Mouse (Mus musculus): ENCODE data around the gene Gm4787.
"Not testable (repeated sequence)": the region's sequence is repeated elsewhere in the genome, so short reads cannot be mapped to it uniquely, and the experiment has no call there.

Gene Gm4787

DNA sequence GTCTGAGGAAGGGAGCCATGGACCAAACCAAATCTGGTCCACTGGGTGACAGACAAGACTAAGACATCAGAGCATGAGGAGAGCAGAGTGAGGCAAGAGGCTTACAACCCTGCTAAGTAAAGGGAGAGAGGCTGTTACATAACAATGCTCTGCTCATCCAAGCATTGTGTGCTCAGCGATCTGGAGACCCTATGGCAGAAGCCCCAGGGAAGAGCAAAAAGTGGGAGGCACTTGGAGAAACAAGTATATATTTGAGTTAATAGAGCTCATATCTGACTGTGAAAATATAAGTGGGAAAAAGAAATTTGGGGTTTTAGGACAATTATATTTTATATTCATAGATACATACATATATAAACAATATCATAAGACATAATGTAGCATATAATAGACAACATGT, at the start of gene Gm4787:
Gm4787 (minus strand) TSS at position 101 of the 400 bp plus-strand sequence.
- DNase-seq, result not testable (repeated sequence)

DNA sequence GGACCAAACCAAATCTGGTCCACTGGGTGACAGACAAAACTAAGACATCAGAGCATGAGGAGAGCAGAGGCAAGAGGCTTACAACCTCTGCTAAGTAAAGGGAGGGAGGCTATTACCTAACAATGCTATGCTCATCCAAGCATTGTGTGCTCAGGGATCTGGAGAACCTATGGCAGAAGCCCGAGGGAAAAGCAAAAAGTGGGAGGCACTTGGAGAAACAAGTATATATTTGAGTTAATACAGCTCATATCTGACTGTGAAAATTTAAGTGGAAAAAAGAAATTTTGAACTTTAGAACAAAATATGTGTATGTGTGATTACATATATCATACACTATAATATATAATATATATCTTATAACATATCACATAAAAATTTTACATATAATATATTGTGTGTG, 42.6 kb upstream of the Gm4787 start, which contains the start of gene Adam4:
Adam4 (minus strand) TSS at position 101 of the 400 bp plus-strand sequence.
- DNase-seq, result no peak

DNA sequence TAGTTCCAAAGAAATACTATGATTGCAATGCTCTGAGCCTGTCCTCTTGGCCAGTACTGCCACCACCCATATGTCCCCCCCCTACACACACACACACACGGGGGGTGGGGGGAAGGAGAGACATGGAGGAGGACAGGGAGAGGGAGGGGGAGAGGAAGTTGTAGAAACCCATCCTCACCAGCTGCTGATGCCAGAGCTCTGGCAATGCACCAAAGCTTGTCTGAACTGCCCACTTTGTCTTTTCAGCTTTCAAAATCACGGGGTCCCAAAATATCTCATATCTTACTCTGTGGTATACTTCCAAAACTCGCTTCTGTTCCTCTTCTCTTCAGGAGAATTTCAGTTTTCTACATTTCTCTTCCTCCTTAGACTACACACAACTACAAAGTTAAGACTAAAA, 33.9 kb upstream of the Gm4787 start:
- DNase-seq, result no peak

DNA sequence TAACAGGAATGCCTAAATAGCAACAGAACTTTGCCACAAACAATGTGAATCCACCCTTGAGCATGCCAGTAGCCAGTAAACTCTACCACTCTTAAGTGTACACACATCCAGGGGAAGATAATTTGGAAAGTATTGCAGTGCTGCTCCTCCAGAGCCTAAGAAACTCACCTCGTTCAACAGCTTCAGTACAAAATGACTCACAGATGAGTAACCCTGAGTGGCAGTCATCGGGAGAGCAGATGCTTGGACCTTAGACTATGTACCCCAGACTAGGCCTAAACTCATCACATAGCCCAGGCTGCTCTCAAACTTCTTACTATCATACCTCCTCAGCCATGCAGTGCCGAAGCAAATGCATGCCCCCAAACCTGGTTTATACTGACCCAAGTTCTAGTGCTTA, 29.7 kb upstream of the Gm4787 start:
- DNase-seq, result no peak

DNA sequence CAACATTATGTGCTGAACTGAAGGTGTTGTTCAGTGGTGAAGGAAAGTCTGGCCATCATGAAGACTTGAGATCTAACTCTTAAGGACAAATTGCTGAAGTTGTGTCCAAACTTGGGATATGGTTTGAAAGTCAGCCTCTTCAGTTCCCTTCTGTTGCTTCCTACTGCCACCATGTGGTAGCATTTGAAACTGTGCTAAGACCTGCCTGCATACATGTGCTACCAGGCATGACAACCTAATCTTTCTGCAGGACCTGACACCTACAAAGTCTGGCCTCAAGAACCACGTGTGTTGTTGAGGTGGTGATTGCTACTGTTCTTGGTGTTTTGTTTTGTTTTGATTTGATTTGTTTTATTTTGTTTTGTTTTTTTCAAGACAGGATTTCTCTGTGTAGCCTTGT, 22.9 kb upstream of the Gm4787 start:
- DNase-seq, result peak; percentile 57

DNA sequence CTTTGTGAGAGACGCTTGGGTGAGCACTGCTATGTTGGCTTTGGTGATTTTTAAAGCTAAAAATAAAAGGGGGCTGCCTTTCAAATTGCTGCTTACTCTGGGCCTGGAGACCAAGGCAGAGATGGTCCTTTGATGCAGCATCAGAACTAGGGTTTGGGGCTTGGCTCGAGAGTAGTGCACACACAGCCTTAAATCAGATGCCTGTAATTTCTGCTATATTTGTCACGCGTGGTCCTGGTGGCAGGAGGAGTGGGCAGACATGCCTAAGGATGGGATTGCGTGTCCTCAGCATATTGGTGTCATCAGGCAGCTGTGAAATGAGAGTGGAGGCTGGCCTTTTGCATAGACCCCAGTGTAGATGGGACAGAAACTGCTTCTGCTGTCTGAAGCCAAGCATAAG, 45.4 kb downstream of the Gm4787 start:
- DNase-seq, result no peak

DNA sequence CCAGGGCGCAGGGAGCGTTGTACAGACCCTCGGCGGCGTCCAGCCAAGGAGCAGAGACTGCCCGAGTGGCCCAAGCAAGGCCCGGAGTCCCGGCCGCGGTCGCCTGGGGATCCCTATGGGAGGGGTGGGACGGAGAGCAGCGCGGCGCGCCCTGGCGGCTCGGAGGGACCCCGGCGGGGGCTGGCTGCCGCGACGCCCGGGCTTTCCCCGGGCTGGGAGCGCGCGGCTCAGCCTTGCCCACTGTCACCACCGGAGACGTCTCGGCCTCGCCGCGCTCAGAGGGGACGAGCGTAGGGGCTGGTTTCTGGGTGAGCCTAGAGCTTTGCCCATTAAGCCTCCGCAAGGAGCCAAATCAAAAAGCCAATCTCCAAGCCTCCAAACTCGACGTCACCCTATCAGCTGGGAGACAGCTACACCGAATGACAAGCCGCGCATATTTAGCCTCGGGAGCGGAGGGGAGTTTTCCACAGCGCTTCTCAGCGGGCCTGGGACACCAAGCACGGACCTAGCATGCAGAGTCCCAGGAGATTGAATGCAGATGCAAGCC, 46.3 kb downstream of the Gm4787 start, which contains the start of gene Slc8a3:
Slc8a3 (minus strand) TSS at position 306 of the 547 bp plus-strand sequence.
- DNase-seq, result peak; percentile 67

DNA sequence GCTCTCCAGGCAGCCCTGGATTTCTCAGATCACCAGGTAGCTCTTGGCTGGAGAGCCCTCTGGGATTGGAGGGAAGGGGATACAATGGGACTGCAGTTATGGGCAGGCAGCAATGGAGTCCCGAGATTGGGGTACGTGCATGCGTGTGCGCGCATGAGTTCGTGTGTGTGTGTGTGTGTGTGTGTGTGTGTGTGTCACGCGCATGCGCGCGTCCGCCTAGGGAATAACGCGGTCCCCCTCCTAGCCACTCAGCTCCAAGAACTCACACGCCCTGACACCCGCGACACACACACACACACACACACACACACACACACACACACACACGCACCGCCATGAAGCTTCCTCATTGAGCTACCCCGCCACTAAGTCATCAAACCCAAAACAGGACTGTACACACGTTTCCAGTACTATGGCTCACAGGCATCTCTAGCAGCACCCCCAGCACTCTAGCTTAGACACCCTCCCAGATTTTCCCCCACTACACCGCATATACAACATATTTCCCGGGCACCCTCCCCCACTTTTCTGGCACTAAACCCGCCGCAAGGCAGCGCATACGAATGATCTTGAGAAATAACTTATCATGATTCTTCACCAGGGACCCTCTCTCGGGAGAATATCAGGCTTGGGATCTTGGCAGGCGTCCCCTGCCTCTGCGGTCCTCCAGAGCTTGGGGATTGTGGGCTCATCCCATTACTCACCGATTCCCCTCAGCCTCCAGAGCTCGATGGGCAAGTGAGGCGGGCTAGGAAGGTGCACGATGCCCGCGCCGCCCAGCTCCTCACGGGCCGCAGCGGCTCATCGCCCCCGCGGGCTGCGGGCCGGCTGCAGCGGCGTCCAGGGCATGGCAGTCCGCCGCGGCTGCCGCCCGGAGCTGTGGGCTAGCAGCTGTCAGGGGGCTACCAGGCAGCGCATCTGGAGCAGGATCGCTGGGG, 47.1 kb downstream of the Gm4787 start:
- DNase-seq, result peak; percentile 78

DNA sequence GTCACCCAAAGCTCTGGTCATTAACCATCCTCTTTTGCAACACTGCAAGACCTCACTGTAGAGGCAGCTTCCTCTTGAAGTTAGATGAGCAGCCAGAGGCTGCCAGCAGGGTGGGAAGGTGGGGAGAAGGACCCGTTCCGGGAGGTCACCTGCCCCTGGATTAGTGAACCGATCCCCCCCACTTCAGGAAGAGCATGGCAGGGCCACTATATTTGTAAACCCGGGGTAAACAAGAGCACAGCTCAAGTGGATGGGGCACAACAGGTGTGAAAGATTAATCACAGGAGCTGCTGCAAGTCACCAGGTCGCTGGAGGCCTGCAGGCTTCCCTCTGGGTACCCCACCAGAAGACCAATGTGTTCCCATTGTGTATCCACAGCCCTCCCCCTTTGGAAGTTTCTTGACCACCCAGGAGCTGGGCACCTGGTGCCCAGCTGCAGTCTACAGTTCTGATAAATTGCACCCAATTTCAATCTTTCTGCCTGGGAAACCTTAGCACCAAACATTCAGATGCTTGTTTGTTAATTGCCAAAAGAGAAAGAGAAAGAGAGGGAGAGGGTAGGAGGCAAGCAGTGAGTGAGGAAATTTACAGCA, 48.1 kb downstream of the Gm4787 start:
- no peak for DNase-seq

Measured in cerebellum, adult 11 months (tissue).